Mouse (Mus musculus): ENCODE measurements at regions not wholly inside any gene's neighbourhood (a gene's known extent, or its start where the extent isn't known, plus 50 kb on each side); places are given as distances from the start of the nearest gene placed in this dataset.

GRCm38 (mm10) chr16:87261527-87261926 is 92.5 kb upstream of the N6amt1 start:
- ATAC-seq (replicated peaks; ENCODE audit: low FRiP score), result no peak
- Histone ChIP-seq H3K27me3 (no peaks in the 10 kb centered on the region), H3K27ac (no peak overlapping the region), H3K4me3 (replicated peaks) (no peak overlapping the region), H3K9ac (no peak overlapping the region), H3K36me3 (no peaks in the 10 kb centered on the region), H3K9me3 (replicated peaks) (no peaks in the 10 kb centered on the region), H3K4me2 (no peak overlapping the region), H3K4me1 (peaks cover 11% of the 10 kb centered on the region)
- WGBS, result 68% methylated on average over 7 of the region's 7 CpGs

GRCm38 (mm10) chr16:87254736-87255135 is 99.2 kb upstream of the N6amt1 start:
- Histone ChIP-seq H3K36me3 (no peaks in the 10 kb centered on the region), H3K4me2 (no peak overlapping the region), H3K4me1 (peaks cover 7% of the 10 kb centered on the region; the same call in 1 of the 2 replicates), H3K4me3 (replicated peaks) (no peak overlapping the region), H3K27ac (no peak overlapping the region), H3K9ac (no peak overlapping the region), H3K27me3 (no peaks in the 10 kb centered on the region), H3K9me3 (replicated peaks) (no peaks in the 10 kb centered on the region)
- WGBS, result 90% methylated on average over 1 of the region's 1 CpGs
- ATAC-seq (replicated peaks; ENCODE audit: low FRiP score), result no peak

GRCm38 (mm10) chr16:87250531-87250930 is 103.5 kb upstream of the N6amt1 start:
- no peak overlapping the region for H3K4me2 ChIP-seq

GRCm38 (mm10) chr16:87249903-87250302 is 104.1 kb upstream of the N6amt1 start:
- Histone ChIP-seq H3K27me3 (no peaks in the 10 kb centered on the region), H3K4me2 (no peak overlapping the region), H3K27ac (no peak overlapping the region), H3K9ac (no peak overlapping the region), H3K4me1 (peaks cover 27% of the 10 kb centered on the region), H3K4me3 (replicated peaks) (no peak overlapping the region), H3K9me3 (replicated peaks) (no peaks in the 10 kb centered on the region), H3K36me3 (no peaks in the 10 kb centered on the region)
- 36% methylated on average over 7 of the region's 7 CpGs for WGBS
- ATAC-seq (replicated peaks; ENCODE audit: low FRiP score), result no peak

More at GRCm38 (mm10) chr16:87250531-87250930, 103.5 kb upstream of the N6amt1 start:
- Histone ChIP-seq H3K27ac (no peak overlapping the region), H3K9me3 (replicated peaks) (no peaks in the 10 kb centered on the region), H3K36me3 (no peaks in the 10 kb centered on the region), H3K27me3 (no peaks in the 10 kb centered on the region), H3K4me1 (peaks cover 27% of the 10 kb centered on the region), H3K9ac (no peak overlapping the region), H3K4me3 (replicated peaks) (no peak overlapping the region)
- 63% methylated on average over 10 of the region's 10 CpGs for WGBS
- ATAC-seq (replicated peaks; ENCODE audit: low FRiP score), result no peak

- no peak overlapping the region for H3K9ac ChIP-seq
- 37% methylated on average over 6 of the region's 6 CpGs for WGBS
Measured at GRCm38 (mm10) chr16:87248501-87249030, 105.4 kb upstream of the N6amt1 start.

GRCm38 (mm10) chr16:87245933-87246791 is 107.8 kb upstream of the N6amt1 start:
- Histone ChIP-seq H3K9ac (peak overlapping the region; percentile 35), H3K4me2 (peak overlapping the region; percentile 61), H3K9me3 (replicated peaks) (no peaks in the 10 kb centered on the region), H3K4me3 (replicated peaks) (peak overlapping the region; percentile 41), H3K4me1 (peaks cover 27% of the 10 kb centered on the region), H3K27ac (peak overlapping the region; percentile 81), H3K27me3 (no peaks in the 10 kb centered on the region), H3K36me3 (no peaks in the 10 kb centered on the region)
- 18% methylated on average over 26 of the region's 26 CpGs for WGBS
- ATAC-seq (replicated peaks; ENCODE audit: low FRiP score), result peak; percentile 88

More at GRCm38 (mm10) chr16:87248501-87249030, 105.4 kb upstream of the N6amt1 start:
- Histone ChIP-seq H3K27me3 (no peaks in the 10 kb centered on the region), H3K27ac (0 out of 2 replicates have a peak overlapping the region, but pooled peaks have one; percentile 37), H3K9me3 (replicated peaks) (no peaks in the 10 kb centered on the region), H3K4me2 (no peak overlapping the region), H3K4me3 (replicated peaks) (no peak overlapping the region), H3K4me1 (peaks cover 27% of the 10 kb centered on the region), H3K36me3 (no peaks in the 10 kb centered on the region)
- ATAC-seq (replicated peaks; ENCODE audit: low FRiP score), result no peak

GRCm38 (mm10) chr16:87245441-87245840 is 108.5 kb upstream of the N6amt1 start:
- no peaks in the 10 kb centered on the region for H3K36me3 ChIP-seq
- 0 out of 2 replicates have a peak overlapping the region, but pooled peaks have one; percentile 9 for H3K27ac ChIP-seq
- WGBS, result 81% methylated on average over 7 of the region's 7 CpGs
- no peak for ATAC-seq (replicated peaks; ENCODE audit: low FRiP score)
- no peak overlapping the region for H3K4me2 ChIP-seq
- no peaks in the 10 kb centered on the region for H3K9me3 ChIP-seq (replicated peaks)
- H3K4me3 ChIP-seq (replicated peaks), result no peak overlapping the region
- H3K4me1 ChIP-seq, result peaks cover 23% of the 10 kb centered on the region
- no peaks in the 10 kb centered on the region for H3K27me3 ChIP-seq
- H3K9ac ChIP-seq, result no peak overlapping the region

GRCm38 (mm10) chr16:87242027-87242426 is 112.0 kb upstream of the N6amt1 start:
- no peak overlapping the region for H3K27ac ChIP-seq
- H3K9me3 ChIP-seq (replicated peaks), result no peaks in the 10 kb centered on the region
- H3K27me3 ChIP-seq, result no peaks in the 10 kb centered on the region
- no peak overlapping the region for H3K4me2 ChIP-seq
- WGBS, result 86% methylated on average over 7 of the region's 7 CpGs
- ATAC-seq (replicated peaks; ENCODE audit: low FRiP score), result no peak
- H3K4me1 ChIP-seq, result peaks cover 11% of the 10 kb centered on the region
- no peaks in the 10 kb centered on the region for H3K36me3 ChIP-seq
- H3K9ac ChIP-seq, result no peak overlapping the region
- no peak overlapping the region for H3K4me3 ChIP-seq (replicated peaks)

- Histone ChIP-seq H3K4me2 (no peak overlapping the region), H3K4me1 (no peaks in the 10 kb centered on the region), H3K36me3 (no peaks in the 10 kb centered on the region), H3K4me3 (replicated peaks) (no peak overlapping the region), H3K27me3 (no peaks in the 10 kb centered on the region), H3K9ac (no peak overlapping the region), H3K9me3 (replicated peaks) (no peaks in the 10 kb centered on the region), H3K27ac (no peak overlapping the region)
- ATAC-seq (replicated peaks; ENCODE audit: low FRiP score), result no peak
- 86% methylated on average over 7 of the region's 7 CpGs for WGBS
Measured at GRCm38 (mm10) chr16:87239105-87239504, 114.9 kb upstream of the N6amt1 start.

GRCm38 (mm10) chr16:87234199-87234598 is 119.8 kb upstream of the N6amt1 start:
- no peak overlapping the region for H3K4me3 ChIP-seq (replicated peaks)

GRCm38 (mm10) chr16:87225595-87225994 is 128.4 kb upstream of the N6amt1 start:
- no peak overlapping the region for H3K4me2 ChIP-seq
- H3K4me1 ChIP-seq, result no peaks in the 10 kb centered on the region
- no peak for ATAC-seq (replicated peaks; ENCODE audit: low FRiP score)
- H3K36me3 ChIP-seq, result no peaks in the 10 kb centered on the region
- H3K9me3 ChIP-seq (replicated peaks), result no peaks in the 10 kb centered on the region
- no peak overlapping the region for H3K4me3 ChIP-seq (replicated peaks)
- H3K27ac ChIP-seq, result no peak overlapping the region
- 81% methylated on average over 10 of the region's 10 CpGs for WGBS
- no peak overlapping the region for H3K9ac ChIP-seq
- H3K27me3 ChIP-seq, result no peaks in the 10 kb centered on the region

More at GRCm38 (mm10) chr16:87234199-87234598, 119.8 kb upstream of the N6amt1 start:
- H3K27me3 ChIP-seq, result no peaks in the 10 kb centered on the region
- no peaks in the 10 kb centered on the region for H3K36me3 ChIP-seq
- H3K9ac ChIP-seq, result no peak overlapping the region
- 56% methylated on average over 4 of the region's 4 CpGs for WGBS
- H3K4me1 ChIP-seq, result no peaks in the 10 kb centered on the region
- no peak for ATAC-seq (replicated peaks; ENCODE audit: low FRiP score)
- no peak overlapping the region for H3K27ac ChIP-seq
- H3K9me3 ChIP-seq (replicated peaks), result peaks cover 4% of the 10 kb centered on the region; the same call in 1 of the 2 replicates
- no peak overlapping the region for H3K4me2 ChIP-seq

GRCm38 (mm10) chr16:87225085-87225484 is 128.9 kb upstream of the N6amt1 start:
- no peaks in the 10 kb centered on the region for H3K27me3 ChIP-seq
- H3K36me3 ChIP-seq, result no peaks in the 10 kb centered on the region
- H3K9ac ChIP-seq, result no peak overlapping the region
- no peaks in the 10 kb centered on the region for H3K9me3 ChIP-seq (replicated peaks)
- no peak overlapping the region for H3K4me3 ChIP-seq (replicated peaks)
- no peak overlapping the region for H3K27ac ChIP-seq
- ATAC-seq (replicated peaks; ENCODE audit: low FRiP score), result no peak
- H3K4me2 ChIP-seq, result no peak overlapping the region
- H3K4me1 ChIP-seq, result no peaks in the 10 kb centered on the region
- 78% methylated on average over 8 of the region's 8 CpGs for WGBS

Measured in kidney, embryonic 15.5 days (tissue).